Mouse (Mus musculus): ENCODE measurements around the gene Cebpz. TPM values are rescaled to one million over a fixed set of nuclear protein-coding genes. Genes with fewer than 3 reads are reported as not detected.

Gene Cebpz
- total RNA-seq (2021): 45.6 and 52.3 TPM in 2 replicates
- long read RNA-seq, experiment 1, full-length matches to known transcripts: 35 of 49 reads
- long read RNA-seq, experiment 1, partial matches to known transcripts: 13 of 49 reads
- long read RNA-seq, experiment 1, other reads (novel, unspliced or antisense): 1 of 49 reads
- long read RNA-seq, experiment 2, full-length matches to known transcripts: 29 of 37 reads
- long read RNA-seq, experiment 2, partial matches to known transcripts: 8 of 37 reads
- long read RNA-seq, experiment 2, other reads (novel, unspliced or antisense): 0 of 37 reads

- peak; percentile 98 for DNase-seq
Observed at GRCm38 (mm10) chr17:78936466-78937228, at the start of gene Cebpz, which contains the start of gene Ndufaf7. Cebpz (minus strand) TSS chr17:78937066. Ndufaf7 (plus strand) TSS chr17:78937136.

- no peak for DNase-seq
Observed at GRCm38 (mm10) chr17:78983736-78984135, 46.9 kb upstream of the Cebpz start.

GRCm38 (mm10) chr17:78983166-78983565, 46.3 kb upstream of the Cebpz start:
- DNase-seq: no peak

- no peak for DNase-seq
Observed at GRCm38 (mm10) chr17:78968500-78968899, 31.6 kb upstream of the Cebpz start.

GRCm38 (mm10) chr17:78966092-78966883, 29.4 kb upstream of the Cebpz start:
- no peak for DNase-seq

- DNase-seq: no peak
Observed at GRCm38 (mm10) chr17:78964387-78964786, 27.5 kb upstream of the Cebpz start.

- no peak for DNase-seq
Observed at GRCm38 (mm10) chr17:78959473-78959872, 22.6 kb upstream of the Cebpz start.

- no peak for DNase-seq
Observed at GRCm38 (mm10) chr17:78953240-78953639, 16.4 kb upstream of the Cebpz start.

- no peak for DNase-seq
Observed at GRCm38 (mm10) chr17:78952070-78952469, 15.2 kb upstream of the Cebpz start.

GRCm38 (mm10) chr17:78951225-78951624, 14.4 kb upstream of the Cebpz start:
- no peak for DNase-seq

- no peak for DNase-seq
Observed at GRCm38 (mm10) chr17:78942579-78942978, 5.7 kb upstream of the Cebpz start.

GRCm38 (mm10) chr17:78938927-78939326, 2.1 kb upstream of the Cebpz start:
- DNase-seq: no peak

GRCm38 (mm10) chr17:78937229-78937853, 475 bp upstream of the Cebpz start:
- DNase-seq: no peak

- no peak for DNase-seq
Observed at GRCm38 (mm10) chr17:78935857-78936256, 1.0 kb downstream of the Cebpz start.

- no peak for DNase-seq
Observed at GRCm38 (mm10) chr17:78917696-78918095, 19.2 kb downstream of the Cebpz start.

GRCm38 (mm10) chr17:78916899-78917298, 20.0 kb downstream of the Cebpz start:
- DNase-seq: no peak

- peak; percentile 90 for DNase-seq
Observed at GRCm38 (mm10) chr17:78916369-78916813, 20.5 kb downstream of the Cebpz start, which contains the start of gene Cebpzos. Cebpzos (plus strand) TSS chr17:78916500.

- DNase-seq: no peak
Observed at GRCm38 (mm10) chr17:78915772-78916171, 21.1 kb downstream of the Cebpz start.

- no peak for DNase-seq
Observed at GRCm38 (mm10) chr17:78913921-78914320, 22.9 kb downstream of the Cebpz start.

- peak; percentile 37 for DNase-seq
Observed at GRCm38 (mm10) chr17:78912861-78913281, 24.0 kb downstream of the Cebpz start.

- DNase-seq: no peak
Observed at GRCm38 (mm10) chr17:78909374-78909773, 27.5 kb downstream of the Cebpz start.

GRCm38 (mm10) chr17:78906892-78907291, 30.0 kb downstream of the Cebpz start, which contains the start of gene Sult6b1:
Sult6b1 (minus strand) TSS chr17:78906992.
- no peak for DNase-seq
